Mouse (Mus musculus) lung, postnatal 0 days (tissue): ENCODE measurements at regions not wholly inside any gene's neighbourhood (a gene's known extent, or its start where the extent isn't known, plus 50 kb on each side); places are given as distances from the start of the nearest gene placed in this dataset.

Experiments used
- CTCF ChIP-seq: IDR thresholded peaks from 2 replicates; pipeline ENCODE4 v1.5.1; 2016; ENCODE audit warnings: antibody characterized with exemption, mild to moderate bottlenecking
- EP300 ChIP-seq: IDR thresholded peaks from 2 replicates; pipeline ENCODE4 v1.6.1; 2016; ENCODE audit warnings: antibody characterized with exemption, mild to moderate bottlenecking, control low read depth

- no peak for TF ChIP-seq CTCF
- TF ChIP-seq EP300, result no peak
Measured at GRCm38 (mm10) chr1:44863390-44863789, 312.1 kb downstream of the Gulp1 start.
